Mouse (Mus musculus) spleen, adult 12 weeks (tissue): ENCODE data around the gene Baiap3.

Source experiments
- DNase-seq: peaks from one replicate; pipeline ENCODE4 v3.0.0; 2022; ENCODE audit warnings: low spot score

Baiap3 gene

DNA sequence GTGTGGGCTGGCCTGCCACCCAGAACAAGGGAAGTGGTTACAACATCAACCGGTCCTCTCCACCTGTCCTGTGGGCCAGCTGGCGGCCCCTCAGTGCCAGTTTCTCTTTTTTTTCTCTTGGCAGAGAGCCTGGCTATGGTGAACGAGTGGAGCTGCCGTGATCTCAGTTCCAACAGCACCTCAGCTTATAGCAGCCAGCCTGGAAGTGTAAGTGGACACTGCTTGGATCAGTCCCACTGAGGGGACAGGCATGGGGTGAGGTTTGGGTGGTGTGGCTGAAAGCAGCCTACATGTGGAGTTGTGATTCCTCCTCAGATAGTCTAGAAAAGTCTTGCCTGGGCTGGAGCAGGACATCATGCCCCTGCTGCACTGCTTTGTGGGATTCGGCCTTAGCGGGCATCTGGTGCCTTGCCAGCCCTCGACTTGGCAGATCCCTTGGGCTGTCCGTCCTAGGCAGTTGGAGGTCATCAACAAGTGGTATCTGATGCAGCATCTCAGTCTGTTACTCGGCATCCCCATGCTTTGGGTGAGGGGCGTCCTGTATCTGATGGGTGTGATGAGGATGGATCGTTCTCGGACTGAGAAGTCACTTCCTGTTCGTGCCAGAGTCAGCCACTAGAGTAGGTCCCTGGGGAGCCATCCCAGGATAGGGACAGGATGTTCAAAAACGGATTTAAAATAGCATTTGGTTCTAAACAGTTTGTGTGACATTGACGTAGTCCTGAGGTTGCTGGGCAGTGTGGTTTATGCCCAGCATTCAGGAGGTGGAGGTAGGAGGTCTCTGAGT, 45.3 kb downstream of the Baiap3 start:
- no peak for DNase-seq

DNA sequence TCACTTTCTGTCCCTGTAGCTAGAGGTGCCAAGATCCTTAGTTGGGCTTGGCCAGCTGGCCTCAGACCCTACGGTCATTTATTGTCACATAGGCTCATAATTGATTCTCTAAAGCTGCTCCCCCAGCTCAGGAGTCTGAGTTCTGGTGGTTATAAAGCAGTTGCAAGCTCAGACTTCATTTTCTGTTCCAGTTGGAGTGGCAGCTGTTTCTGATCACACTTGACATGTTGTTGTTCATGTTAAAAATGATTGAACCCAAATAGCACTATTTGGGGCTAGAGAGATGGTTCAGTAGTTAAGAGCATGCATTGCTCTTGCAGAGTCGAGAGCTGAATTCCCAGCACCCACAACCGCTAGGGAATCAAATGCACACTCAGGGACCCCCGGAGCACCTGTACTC, 46.2 kb downstream of the Baiap3 start:
- DNase-seq, result no peak

DNA sequence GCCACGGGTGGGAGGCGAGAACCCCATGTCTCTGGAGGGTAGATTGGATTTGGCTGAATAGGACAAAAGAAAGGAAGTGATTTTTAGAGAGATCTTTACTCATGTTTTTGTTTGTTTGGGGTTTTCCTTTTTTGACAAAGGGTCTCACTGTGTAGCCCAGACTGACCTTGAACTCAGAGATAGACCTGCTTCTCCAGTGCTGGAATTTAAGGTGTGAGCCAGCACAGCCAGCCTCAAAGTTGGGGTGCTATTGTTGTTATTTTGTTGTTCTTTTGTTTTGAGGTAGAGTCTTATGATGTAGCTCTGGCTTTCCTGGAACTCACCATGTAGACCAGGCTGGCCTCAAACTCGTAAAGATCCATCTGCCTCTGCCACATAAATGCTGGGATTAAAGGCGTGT, 53.8 kb downstream of the Baiap3 start:
- DNase-seq, result no peak
